Mouse (Mus musculus) limb, embryonic 10.5 days (tissue): ENCODE measurements around the gene Olfr462. TPM values are rescaled to one million over a fixed set of nuclear protein-coding genes. Genes with fewer than 3 reads are reported as not detected.
"Not testable (repeated sequence)": the region's sequence is repeated elsewhere in the genome, so short reads cannot be mapped to it uniquely, and the experiment has no call there.

ENCODE experiments used
- DNase-seq: peaks from one replicate; pipeline ENCODE4 v3.0.0-alpha.2; 2017; ENCODE audit warnings: low spot score
- H3K27ac ChIP-seq: fragments of 300-500 bp; sonication (generic); 2 replicates; pipeline ENCODE4 v1.5.1; 2016; ENCODE audit warnings: mild to moderate bottlenecking
- H3K27me3 ChIP-seq: fragments of 300-500 bp; sonication (generic); 2 replicates; pipeline ENCODE4 v1.6.1; 2016; ENCODE audit warnings: low read depth, mild to moderate bottlenecking; ENCODE audit not compliant: poor library complexity, severe bottlenecking
- H3K36me3 ChIP-seq: fragments of 300-500 bp; sonication (generic); 2 replicates; pipeline ENCODE4 v1.6.1; 2016; ENCODE audit warnings: mild to moderate bottlenecking, moderate library complexity
- H3K4me1 ChIP-seq: fragments of 300-500 bp; sonication (generic); 2 replicates; pipeline ENCODE4 v1.6.1; 2016
- H3K4me3 ChIP-seq: fragments of 300-500 bp; sonication (generic); 2 replicates; pipeline ENCODE4 v1.5.1; 2016; ENCODE audit warnings: mild to moderate bottlenecking, moderate library complexity
- H3K9me3 ChIP-seq: fragments of 300-500 bp; sonication (generic); replicated peaks from 2 replicates; pipeline ENCODE4 v1.6.1; 2016; ENCODE audit warnings: mild to moderate bottlenecking
- WGBS: fragments of 180-500 bp; shearing (Covaris S2); methylation state at CpG from one replicate; pipeline ENCODE4 v1.1.7; 2016; 5-methylcytosine and 5-hydroxymethylcytosine counted together
- polyA plus RNA-seq: library from polyadenylated mRNA; unstranded; fragments of >200 nt; fragmentation: Nextera tagmentation; extraction: Ambion mirVana; gene quantifications from 2 replicates; pipeline ENCODE4 v1.2.1, GENCODE M21; 2016

Olfr462 gene
- polyA plus RNA-seq, 1 experiment from 2014 or later: not detected

DNA sequence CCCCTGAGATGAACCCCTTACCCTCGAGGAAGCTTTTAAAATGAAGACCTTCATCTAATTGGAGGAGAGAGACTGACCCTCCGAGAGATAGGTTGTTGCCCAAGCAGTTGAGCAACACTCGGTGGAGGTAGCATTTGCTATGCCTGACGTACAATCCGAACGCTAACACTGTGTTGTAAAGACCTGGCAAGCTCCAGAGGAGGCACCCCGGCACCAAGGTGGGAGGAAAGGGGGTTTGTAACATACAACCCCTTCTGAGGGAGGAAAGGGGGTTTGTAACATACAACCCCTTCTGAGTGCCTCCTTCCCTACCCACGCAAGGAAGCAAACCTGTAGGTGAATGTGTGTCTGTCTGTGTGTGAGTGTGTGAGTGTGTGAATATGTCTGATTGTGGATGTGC, 20.3 kb downstream of the Olfr462 start:
- Histone ChIP-seq H3K27ac (no peak overlapping the region), H3K9me3 (no peaks in the 10 kb centered on the region), H3K4me3 (no peak overlapping the region), H3K27me3 (no peaks in the 10 kb centered on the region), H3K4me1 (0 out of 2 replicates have a peak, but pooled peaks cover 2% of the 10 kb centered on the region), H3K36me3 (no peaks in the 10 kb centered on the region)
- 65% methylated on average over 8 of the region's 8 CpGs for WGBS
- DNase-seq: no peak

DNA sequence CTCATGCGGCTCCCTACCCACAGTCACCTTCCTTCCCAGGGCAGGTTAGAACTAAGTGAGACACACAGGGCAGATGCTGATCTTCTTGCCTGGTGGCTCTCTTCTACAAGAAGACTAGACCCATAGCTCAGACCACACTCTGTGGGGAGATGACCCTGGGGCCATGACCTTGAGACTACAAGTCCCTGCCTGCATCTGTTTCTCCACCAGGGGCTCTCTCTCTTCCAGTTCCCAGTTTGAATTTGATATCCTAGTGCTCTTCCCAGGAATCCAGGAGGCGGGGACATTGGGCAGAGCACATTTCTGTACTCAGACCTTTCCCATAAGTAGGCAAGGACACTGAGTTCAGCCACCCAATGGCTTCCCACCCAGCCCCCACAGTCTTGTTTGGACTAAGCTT, 22.0 kb downstream of the Olfr462 start:
- WGBS: 89% methylated on average over 2 of the region's 2 CpGs
- H3K27me3 ChIP-seq: no peaks in the 10 kb centered on the region
- 0 out of 2 replicates have a peak, but pooled peaks cover 2% of the 10 kb centered on the region for H3K4me1 ChIP-seq
- no peaks in the 10 kb centered on the region for H3K36me3 ChIP-seq
- DNase-seq: no peak
- no peak overlapping the region for H3K4me3 ChIP-seq
- H3K27ac ChIP-seq: no peak overlapping the region
- no peaks in the 10 kb centered on the region for H3K9me3 ChIP-seq

DNA sequence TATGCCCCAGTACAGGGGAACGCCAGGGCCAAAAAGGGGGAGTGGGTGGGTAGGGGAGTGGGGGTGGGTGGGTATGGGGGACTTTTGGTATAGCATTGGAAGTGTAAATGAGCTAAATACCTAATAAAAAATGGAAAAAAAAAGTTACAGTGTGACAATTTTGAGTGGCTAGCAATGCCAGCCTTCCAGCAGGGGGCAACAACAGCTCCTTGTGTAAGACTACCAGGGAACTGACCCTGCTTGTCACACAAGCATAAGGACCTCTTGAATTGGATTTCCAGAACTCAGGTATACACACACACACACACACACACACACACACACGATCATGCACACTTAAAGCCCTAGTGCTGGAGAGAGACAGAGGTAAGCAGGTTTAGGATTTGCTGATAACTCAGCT, 25.2 kb downstream of the Olfr462 start:
- not testable (repeated sequence) for H3K9me3 ChIP-seq, H3K4me3 ChIP-seq, DNase-seq, H3K27me3 ChIP-seq, H3K4me1 ChIP-seq, H3K27ac ChIP-seq
- H3K36me3 ChIP-seq: peaks cover 18% of the 10 kb centered on the region
- 90% methylated on average over 1 of the region's 2 CpGs for WGBS

DNA sequence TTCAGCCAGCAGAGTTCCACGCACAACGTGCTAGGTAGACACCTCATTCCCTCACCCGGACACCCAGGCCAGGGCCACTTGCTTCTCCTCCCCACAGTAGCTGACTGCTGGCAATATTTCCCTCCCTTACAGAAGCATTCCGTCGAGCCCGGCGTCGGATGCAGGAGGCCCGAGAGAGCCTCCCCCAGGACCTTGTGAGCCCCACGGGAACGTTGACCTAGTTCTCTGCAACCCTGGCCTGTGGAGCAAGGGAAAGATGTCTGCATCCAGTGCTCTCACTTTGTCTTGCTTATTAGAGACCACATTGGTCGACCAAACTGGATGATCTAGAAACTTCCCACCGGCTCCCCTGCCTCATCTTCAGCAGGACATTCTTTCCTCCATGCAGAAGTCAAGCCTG, 29.3 kb downstream of the Olfr462 start:
- Histone ChIP-seq H3K36me3 (peaks cover 53% of the 10 kb centered on the region), H3K27ac (no peak overlapping the region), H3K9me3 (no peaks in the 10 kb centered on the region), H3K4me3 (no peak overlapping the region), H3K27me3 (no peaks in the 10 kb centered on the region), H3K4me1 (no peaks in the 10 kb centered on the region)
- WGBS: 93% methylated on average over 13 of the region's 13 CpGs
- DNase-seq: no peak

DNA sequence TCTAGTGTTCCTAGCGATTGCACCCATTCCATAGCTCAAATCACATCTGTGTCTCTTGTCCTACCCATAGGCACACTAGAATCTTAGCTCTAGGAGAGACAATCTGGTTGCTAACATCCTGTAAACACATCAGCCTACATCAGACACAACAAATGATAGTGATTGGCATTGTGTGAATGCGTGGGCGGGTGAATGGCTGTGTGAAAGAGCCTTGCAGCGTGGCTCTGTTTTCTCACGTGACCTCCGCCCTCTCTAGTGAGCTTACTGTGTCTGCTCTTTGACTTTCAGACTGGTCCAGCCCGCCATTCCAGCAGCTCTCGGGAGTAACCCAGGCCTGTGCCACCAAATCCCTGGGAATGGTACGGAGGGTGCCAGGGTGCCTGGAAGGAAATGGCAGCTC, 31.6 kb downstream of the Olfr462 start:
- Histone ChIP-seq H3K9me3 (no peaks in the 10 kb centered on the region), H3K27ac (no peak overlapping the region), H3K27me3 (no peaks in the 10 kb centered on the region), H3K4me3 (no peak overlapping the region), H3K36me3 (peaks cover 70% of the 10 kb centered on the region), H3K4me1 (no peaks in the 10 kb centered on the region)
- 83% methylated on average over 9 of the region's 9 CpGs for WGBS
- no peak for DNase-seq

DNA sequence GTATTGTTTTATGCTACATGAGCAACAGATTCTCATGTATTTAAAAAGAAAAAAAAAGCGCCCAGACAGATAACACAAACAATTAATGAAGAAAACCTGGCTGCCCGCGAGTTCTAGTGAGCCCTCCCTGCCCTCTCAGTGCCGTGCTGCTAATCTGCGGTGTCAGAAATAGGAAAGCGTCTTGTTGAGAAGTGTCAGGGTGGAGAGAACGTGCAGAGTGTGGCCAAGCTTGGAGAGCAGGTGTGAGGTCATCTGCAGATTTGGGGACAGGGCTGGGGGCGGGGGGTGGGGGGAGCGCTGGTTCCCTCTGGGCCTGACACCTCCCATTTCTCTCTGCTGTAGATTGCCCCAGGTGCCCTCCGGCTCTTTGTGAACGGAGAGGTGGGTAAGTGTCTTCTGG, 32.8 kb downstream of the Olfr462 start:
- no peak for DNase-seq
- Histone ChIP-seq H3K4me3 (no peak overlapping the region), H3K4me1 (no peaks in the 10 kb centered on the region), H3K9me3 (no peaks in the 10 kb centered on the region), H3K36me3 (peaks cover 70% of the 10 kb centered on the region), H3K27ac (no peak overlapping the region), H3K27me3 (no peaks in the 10 kb centered on the region)
- WGBS: 92% methylated on average over 11 of the region's 11 CpGs

DNA sequence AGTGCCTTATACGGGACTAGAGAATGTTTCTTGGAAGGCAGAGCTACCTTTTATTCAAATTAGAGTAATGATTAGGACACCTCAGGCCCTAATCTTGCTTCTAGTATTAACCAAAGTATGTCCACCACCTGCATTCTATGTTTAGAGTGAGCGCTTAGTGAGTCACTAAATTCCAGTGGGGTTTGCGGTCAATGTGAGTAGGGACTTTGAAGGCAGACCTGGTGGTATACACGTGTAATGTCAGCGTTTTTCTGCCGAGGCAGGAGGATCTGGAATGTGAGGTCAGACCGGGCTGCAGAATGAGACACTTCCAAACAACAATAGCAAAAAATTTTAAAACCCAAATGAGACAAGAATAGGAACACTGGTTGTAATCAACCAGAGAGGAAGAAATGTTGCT, 37.5 kb downstream of the Olfr462 start:
- Histone ChIP-seq H3K4me1 (peaks cover 16% of the 10 kb centered on the region), H3K4me3 (no peak overlapping the region), H3K27me3 (no peaks in the 10 kb centered on the region), H3K27ac (no peak overlapping the region), H3K36me3 (peaks cover 29% of the 10 kb centered on the region), H3K9me3 (no peaks in the 10 kb centered on the region)
- 93% methylated on average over 7 of the region's 7 CpGs for WGBS
- no peak for DNase-seq

DNA sequence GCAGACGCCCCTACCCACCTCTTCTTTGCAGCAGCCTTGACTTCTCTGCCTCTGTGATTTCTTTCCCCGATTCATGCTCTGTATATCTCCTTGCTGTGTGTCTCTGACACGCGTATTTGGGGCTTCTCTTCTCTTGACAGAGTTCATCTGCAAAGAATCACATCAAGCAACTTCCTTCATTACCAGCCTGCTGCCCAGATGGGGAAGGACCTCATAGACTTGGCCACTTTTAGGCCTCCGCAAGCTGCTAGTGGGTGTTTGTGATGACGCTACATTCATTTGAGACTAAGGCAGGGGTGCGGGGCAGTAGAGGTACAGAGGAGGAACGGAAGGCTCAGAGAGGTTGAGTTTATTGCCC, 38.5 kb downstream of the Olfr462 start:
- Histone ChIP-seq H3K4me3 (peak overlapping the region; percentile 71), H3K9me3 (no peaks in the 10 kb centered on the region), H3K27ac (peak overlapping the region; percentile 85), H3K36me3 (peaks cover 25% of the 10 kb centered on the region), H3K27me3 (no peaks in the 10 kb centered on the region), H3K4me1 (peaks cover 16% of the 10 kb centered on the region)
- 40% methylated on average over 8 of the region's 8 CpGs for WGBS
- DNase-seq: no peak

DNA sequence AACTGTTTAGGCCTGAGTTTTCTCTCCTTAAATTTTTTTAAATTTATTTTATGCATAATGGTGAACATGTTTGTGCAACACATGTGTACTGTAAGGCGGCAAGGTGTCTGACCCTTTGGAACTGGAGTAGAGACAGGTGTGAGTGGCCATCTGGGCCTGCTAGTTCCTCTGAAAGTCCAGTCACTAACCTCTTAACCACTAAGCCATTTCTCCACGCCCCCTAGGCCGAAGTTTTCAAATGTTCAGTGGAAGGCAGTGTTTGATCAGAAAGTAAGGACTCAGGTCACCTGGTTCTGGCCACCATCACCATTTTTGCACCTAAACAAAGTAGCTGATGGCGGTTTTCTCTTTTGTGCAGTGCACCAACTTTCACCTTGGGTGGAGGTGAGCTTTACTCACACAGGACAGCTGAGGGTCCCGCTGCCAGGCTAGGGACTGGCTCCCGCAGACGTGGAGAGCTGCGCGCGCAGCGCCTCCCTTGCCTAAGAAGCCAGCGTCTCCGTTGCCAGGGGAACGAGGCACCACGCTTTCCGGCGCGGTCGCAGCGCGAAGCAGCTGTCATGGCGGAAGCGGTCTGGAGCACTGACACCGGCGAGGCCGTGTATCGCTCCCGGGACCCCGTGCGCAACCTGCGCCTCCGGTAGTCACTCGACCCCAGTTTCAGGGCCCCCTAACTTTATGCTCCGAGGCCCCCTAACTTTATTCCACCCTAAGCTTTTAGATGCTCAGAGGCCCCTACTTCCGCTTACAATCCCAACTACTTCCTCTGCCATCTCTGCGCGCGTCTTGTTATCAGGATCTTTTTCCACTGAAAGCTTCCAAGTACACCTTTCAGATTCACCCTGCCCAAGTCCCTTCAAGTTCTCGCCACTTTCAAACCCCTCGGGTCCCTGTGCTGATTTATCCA, 39.1 kb downstream of the Olfr462 start, which contains the start of gene Mks1:
Gene Mks1, plus strand, starts transcription at position 526 of the 907 bp plus-strand sequence.
- Histone ChIP-seq H3K4me1 (peaks cover 16% of the 10 kb centered on the region), H3K9me3 (no peaks in the 10 kb centered on the region), H3K36me3 (peaks cover 19% of the 10 kb centered on the region), H3K27ac (peak within 1 kb of the TSS; percentile 85), H3K4me3 (peak within 1 kb of the TSS; percentile 71), H3K27me3 (no peaks in the 10 kb centered on the region)
- DNase-seq: peak; percentile 99
- WGBS: 5% methylated on average over 40 of the region's 40 CpGs

DNA sequence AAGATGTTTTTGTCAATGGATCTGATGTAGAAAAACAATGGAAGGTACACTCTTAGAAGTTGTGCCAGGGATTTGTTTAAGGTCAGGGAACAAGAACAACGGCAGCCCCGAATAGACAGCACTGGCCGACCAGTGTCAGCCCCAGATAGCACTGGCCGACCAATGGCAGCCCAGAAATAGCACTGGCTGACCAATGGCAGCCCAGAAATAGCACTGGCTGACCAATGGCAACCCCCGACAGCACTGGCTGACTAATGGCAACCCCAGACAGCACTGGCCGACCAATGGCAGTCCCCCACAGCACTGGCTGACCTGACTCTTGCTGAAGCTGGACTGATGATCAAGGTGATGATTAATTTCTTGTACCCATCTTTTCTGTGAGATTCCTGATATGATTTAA, 44.2 kb downstream of the Olfr462 start:
- Histone ChIP-seq H3K9me3 (no peaks in the 10 kb centered on the region), H3K36me3 (no peaks in the 10 kb centered on the region), H3K27ac (no peak overlapping the region), H3K27me3 (no peaks in the 10 kb centered on the region), H3K4me3 (no peak overlapping the region), H3K4me1 (peaks cover 5% of the 10 kb centered on the region)
- WGBS: 81% methylated on average over 6 of the region's 6 CpGs
- no peak for DNase-seq

DNA sequence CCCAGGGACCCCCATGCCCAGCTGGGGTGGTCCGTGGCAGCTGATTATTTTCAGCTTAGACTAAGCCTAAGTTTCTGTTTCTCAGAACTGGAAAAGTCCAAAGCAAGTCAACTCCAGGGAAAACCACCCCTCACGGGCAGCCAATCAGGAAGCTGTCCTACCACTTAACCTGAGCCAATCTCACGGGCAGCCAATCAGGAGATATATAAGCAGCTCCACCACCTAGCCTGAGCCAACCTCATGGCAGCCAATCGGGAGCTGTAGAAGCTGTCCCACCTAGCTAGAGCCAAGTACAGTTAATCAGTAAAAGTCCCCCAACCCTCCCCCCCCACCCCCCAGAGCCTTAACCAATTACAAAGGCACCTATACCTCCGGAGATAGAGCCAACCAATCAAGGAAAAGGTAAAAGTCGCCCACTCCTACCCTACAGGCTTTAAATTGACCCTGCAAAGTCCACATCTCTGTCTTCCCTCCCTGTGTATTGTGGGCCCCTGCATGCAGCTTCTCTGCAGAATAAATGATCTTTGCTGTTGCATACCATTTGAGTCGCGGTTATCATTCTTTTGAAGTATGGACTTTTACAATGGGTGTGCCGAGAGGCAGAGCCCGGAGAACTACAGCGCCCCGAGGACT, 45.0 kb downstream of the Olfr462 start:
- no peak for DNase-seq
- no peaks in the 10 kb centered on the region for H3K27me3 ChIP-seq
- H3K4me3 ChIP-seq: no peak overlapping the region
- H3K9me3 ChIP-seq: no peaks in the 10 kb centered on the region
- H3K27ac ChIP-seq: no peak overlapping the region
- no peaks in the 10 kb centered on the region for H3K4me1 ChIP-seq
- 89% methylated on average over 12 of the region's 12 CpGs for WGBS
- no peaks in the 10 kb centered on the region for H3K36me3 ChIP-seq

DNA sequence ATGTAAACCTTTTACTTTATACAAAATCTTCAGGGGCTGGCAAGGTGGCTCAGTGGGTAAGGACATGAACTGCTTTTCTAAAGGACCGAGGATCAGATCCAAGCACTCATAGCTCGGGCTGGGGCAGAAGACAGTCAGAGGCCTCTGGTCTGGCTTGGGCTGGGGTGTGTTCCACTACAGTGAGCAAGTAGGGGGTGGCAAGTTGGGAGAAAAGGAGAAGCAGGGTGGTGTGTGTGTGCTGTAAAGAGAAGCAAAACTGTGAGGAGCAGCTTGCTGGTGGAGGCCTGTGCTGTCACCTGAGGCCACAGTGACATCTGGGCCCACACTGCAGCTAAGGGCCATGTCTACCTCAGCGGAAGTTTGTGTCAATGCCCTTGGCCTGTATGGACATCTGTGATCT, 50.6 kb downstream of the Olfr462 start:
- Histone ChIP-seq H3K27me3 (no peaks in the 10 kb centered on the region), H3K4me3 (no peak overlapping the region), H3K27ac (no peak overlapping the region), H3K36me3 (no peaks in the 10 kb centered on the region), H3K9me3 (no peaks in the 10 kb centered on the region), H3K4me1 (no peaks in the 10 kb centered on the region)
- DNase-seq: no peak
- 85% methylated on average over 3 of the region's 3 CpGs for WGBS

DNA sequence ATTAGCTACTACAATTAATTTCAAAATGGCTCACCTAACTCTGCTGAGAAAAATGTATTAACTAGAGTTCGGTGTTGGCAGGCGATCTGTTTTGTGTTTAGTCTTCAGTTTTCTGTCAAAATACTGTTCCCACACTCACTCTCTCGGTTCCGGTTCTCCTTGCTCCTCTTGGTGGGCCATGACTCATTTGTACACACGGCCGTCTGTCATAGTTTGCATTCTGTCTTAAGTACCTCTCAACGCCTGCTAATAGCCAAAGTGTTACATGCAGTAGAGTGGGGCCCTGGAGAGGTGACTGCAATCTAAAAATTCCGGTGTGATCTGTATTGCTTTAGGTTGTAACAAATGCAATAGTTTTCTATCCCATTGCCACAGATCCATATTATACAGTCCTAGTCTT, 51.4 kb downstream of the Olfr462 start:
- Histone ChIP-seq H3K4me3 (no peak overlapping the region), H3K4me1 (no peaks in the 10 kb centered on the region), H3K27ac (no peak overlapping the region), H3K27me3 (no peaks in the 10 kb centered on the region), H3K36me3 (no peaks in the 10 kb centered on the region), H3K9me3 (no peaks in the 10 kb centered on the region)
- 86% methylated on average over 8 of the region's 8 CpGs for WGBS
- DNase-seq: no peak
